Mouse (Mus musculus) testis, postnatal 10 days (tissue): ENCODE measurements around the gene Jazf1.

Experiments used
- DNase-seq: peaks from one replicate; pipeline ENCODE4 v3.0.0; 2021; ENCODE audit warnings: low spot score

Jazf1 gene

DNA sequence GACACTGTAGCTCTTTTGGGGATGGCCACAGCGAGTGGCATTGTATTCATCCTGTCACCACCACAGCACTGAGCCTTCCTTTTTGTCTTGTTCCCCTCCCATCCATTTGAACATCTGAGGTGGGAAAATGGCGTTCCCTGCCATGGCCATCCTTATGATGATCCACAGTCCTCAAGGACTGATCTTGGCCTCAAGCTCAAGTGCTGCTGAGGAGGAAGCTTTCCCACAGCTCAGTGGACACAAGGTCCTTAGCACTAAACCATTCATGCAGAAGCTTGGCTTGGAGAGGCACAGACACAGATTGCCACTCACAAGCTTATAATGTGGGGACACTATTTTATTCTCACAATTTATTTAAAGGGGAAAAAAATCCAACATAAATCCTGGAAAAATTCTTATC, 58.1 kb downstream of the Jazf1 start:
- DNase-seq = no peak

- no peak for DNase-seq
These were observed 62.4 kb downstream of the Jazf1 start for GRCm38 (mm10) chr6:53006032-53006431.

DNA sequence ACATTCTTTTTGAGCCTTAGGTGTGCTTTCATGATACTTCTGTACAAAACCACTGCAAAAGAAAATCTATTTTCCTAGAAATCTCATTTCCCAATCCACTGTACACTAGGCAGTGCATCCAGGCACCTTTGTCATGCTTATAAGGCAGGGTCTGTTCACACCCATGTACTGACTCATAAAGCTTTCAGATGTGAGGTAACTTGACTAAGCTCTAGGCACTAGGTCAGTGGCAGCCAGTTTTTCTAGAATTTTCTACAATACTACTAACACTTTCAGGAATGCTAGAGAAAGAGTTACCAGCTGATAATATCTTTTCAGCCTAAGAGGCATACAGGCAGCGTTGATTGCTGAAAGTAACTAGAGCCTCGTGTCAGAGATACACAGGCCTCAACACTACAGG, 62.9 kb downstream of the Jazf1 start:
- no peak for DNase-seq

- no peak for DNase-seq
These were observed 77.6 kb downstream of the Jazf1 start for GRCm38 (mm10) chr6:52990816-52991215.

DNA sequence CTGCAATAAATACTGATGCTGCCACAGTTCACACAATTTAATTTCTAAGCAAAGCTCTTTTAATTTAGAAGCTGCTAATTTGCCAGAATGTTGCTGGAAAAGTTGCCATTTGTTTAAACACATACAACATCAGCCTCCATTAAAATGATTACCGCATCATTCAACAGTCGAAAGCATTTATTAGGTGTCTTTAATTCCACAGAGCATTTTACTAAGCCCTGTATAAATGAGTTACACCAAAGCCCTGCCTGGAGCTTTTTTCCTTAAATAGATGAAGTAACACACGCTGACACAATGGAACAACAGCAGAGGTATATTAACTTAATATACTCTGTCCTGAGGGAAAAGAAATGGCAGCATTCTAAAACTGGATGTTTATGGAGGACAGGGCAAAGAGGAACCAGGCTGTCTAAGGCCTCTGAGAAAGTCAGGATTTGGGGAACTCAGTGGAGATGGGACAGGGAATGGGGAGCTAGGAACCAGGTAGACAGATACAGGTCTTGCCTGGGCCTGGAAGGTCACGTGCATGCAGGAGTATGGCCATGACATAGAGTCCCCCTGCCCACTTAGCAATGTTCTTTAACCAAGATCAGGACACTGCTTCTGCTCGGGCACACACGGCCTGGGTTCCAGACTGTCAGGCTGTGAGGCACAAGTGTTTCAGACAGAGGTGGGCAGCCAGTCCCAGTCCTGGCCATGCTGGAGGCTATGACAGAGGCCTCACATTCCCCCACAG, 80.4 kb downstream of the Jazf1 start:
- DNase-seq = no peak

DNA sequence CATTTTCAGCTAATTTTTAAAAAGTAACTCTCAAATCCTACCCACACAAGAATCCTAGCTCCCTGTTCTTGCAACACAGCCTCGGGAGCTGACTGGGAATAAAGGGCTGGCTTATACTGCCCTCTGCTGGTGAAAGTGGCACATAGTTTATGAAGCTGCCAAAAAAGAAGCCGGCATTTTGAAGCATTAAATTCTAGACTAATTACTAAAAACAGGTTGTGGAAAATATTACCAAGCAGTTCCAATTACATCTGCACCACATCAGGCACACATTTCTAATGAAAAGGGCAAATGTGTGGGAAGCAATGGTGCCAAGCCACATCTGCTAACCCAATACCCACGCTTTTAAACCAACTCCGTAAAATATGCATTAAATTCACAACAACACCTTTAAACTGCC, 81.0 kb downstream of the Jazf1 start:
- no peak for DNase-seq

GRCm38 (mm10) chr6:52982175-52982574, 86.3 kb downstream of the Jazf1 start:
- DNase-seq = no peak

DNA sequence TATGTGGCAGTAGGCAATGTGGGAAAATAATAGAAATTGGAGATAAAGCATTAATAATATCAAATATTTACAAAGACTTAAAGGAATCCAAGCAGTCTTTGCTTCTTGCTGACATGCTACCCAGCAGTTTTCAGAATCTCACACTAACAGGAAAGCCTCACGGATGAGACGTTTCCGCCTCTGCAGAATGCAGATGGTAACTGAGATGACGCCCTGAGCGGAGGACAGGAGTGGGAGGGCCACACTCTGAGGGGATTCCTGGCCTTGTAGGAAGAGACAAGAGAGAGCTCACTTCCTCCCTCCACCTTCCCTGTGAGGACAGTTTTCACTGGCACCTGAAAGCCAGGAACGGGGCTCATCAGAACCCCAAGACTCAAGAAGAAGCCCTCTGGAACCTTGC, 88.9 kb downstream of the Jazf1 start:
- no peak for DNase-seq

DNA sequence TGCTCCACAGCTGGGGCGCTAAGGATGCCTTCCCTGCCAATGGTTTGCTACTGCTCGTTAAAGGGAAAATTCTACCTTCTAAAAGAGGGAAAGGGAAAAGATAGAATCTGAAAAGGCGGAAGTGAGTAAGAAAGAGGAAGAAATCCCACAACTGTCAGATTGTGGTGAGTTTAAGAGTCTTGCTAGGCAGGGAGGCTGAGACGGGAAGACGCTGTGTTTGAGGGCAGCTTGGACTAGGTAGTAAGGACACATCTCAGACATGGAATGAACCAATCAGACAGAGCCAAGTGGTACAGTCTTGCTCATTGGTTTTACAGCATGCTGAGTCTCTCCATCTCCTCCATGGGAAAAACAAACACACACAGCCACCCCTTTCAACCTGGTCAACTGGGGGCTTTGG, 95.1 kb downstream of the Jazf1 start:
- DNase-seq = no peak

- DNase-seq = no peak
These were observed 96.3 kb downstream of the Jazf1 start for GRCm38 (mm10) chr6:52972138-52972537.

GRCm38 (mm10) chr6:52969717-52970261, 98.6 kb downstream of the Jazf1 start:
- peak; percentile 84 for DNase-seq

DNA sequence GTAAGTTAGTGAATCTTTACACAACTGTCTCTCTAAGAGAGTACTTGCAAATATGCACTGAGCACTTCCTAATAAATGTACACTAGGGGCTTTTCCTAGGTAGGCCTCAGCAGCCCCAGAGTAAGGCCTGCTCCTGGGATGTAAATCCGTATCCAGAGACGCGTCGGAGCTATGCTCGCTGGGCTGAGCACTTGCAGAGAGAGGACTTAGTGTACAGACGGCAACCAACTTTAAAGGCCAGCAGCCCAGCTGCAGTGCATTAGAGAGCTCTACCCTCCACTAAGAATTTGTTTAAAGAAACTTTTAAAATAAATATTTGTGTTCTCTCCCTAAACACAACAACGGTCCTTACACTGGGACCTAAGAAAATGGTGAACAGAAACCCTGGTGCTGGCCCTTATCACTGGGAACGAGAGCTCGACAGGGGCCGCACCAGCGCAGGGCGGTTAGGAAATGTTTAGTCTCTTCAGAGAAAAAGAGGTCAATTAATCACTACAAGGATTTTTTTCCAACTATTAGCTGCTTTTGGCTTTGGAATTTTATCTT, 100.0 kb downstream of the Jazf1 start:
- DNase-seq = no peak

DNA sequence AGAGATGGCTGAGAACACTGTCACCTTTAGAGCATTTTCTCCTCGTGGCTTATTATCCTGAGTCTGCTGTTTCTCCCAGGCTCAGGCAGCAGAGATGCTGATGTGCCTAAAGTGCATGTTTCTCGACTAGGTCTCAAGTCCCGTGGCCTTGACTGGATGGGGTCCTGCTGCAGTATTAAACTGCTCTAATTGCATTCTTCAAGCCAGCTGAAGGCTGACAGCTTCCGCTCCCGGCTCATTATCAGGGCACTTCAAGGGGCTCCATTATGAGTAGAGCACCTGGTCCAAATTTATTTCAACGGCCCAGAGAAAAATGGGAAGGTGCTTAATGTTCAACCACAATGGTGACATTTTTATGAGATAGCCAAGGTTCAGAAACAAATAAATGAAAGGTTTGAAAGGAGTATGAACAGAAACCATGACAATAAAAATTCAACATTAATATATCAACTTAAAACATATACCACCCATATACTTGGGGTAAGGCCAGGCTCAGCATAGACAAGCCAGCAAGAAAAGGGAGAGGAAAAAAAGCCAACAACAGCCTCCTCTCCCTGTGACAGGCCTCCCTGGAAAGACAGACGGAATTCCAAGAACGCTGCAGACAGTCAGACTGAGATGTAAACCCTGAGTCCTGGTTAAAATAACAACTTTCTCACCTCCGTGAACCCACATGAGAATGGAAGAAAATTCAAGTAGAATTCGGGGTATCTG, 100.7 kb downstream of the Jazf1 start:
- peak; percentile 35 for DNase-seq

GRCm38 (mm10) chr6:52966001-52966400, 102.4 kb downstream of the Jazf1 start:
- peak; percentile 41 for DNase-seq

DNA sequence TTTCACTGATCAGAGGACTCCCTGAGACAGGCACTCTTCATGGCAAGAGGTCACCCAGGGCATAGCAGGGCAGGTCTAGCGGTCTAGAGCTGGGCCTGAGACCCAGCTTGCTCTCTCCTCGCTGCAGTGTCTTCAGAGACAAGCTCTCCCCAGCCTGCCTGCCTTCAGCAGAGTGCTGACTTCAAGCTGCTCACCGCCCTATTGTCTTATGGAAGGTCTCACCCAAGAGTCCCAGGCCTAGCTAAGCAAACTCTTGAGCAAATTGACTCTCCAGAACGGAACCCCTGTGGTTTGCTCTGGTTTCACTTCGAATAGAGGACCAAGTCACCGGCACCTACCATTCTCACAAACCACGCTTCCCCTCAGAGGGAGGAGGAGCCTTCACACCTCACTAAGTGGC, 103.1 kb downstream of the Jazf1 start:
- DNase-seq = peak; percentile 37

DNA sequence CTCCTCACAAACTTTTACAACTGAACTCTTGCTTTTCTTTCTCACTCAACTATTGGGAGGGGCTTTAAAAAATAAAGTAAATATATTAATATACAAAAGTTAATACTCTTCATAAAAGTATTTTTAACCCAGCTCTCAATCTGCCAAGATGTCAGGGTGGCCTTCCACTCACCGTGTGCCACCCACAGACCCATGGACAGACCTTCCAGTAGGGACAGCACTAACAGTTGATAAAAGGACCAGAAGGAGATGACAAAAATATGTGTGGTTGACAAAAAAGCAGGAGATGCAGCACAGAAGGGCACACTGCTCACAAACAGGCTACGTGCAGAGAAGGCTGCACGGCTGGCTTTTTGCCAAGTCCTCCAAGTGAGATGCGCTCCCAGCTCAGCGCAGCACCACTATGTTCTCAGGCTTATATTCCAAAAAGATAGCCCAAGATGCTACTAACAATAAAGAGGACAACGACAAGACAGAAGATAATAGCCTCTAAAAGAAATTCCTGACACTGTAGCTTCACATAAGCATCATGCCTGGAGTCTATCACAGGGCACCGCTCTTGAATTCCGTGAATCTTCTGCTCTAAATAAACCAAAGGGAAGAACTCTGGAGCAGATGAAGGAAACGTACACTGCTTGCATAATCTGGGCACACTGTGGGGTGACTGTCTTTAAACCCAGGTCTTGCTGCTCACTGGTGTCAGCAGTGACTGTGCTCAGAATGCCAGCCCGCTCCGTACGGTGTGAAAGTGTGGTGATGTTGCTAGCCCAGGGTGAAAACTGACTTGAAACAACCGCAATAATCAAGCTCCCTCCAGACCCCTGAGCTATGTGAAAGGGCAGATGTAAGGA, 104.4 kb downstream of the Jazf1 start:
- peak; percentile 78 for DNase-seq

DNA sequence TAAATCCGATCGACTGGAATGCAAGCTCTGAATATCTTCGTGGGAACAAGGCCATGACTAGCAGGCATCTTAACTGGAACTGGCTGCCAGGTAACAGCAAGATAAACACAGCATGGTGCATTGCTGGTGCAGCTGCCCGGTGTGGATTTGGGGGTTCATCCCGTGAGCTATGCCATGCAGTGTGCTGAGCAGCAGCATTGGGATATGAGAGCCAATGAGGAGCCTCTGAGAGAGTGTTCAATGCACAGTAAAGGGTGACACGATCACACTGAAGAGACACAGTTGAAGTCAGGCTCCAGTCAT, 105.0 kb downstream of the Jazf1 start:
- peak; percentile 33 for DNase-seq

- DNase-seq = peak; percentile 48
These were observed 105.6 kb downstream of the Jazf1 start for GRCm38 (mm10) chr6:52962600-52963429.

DNA sequence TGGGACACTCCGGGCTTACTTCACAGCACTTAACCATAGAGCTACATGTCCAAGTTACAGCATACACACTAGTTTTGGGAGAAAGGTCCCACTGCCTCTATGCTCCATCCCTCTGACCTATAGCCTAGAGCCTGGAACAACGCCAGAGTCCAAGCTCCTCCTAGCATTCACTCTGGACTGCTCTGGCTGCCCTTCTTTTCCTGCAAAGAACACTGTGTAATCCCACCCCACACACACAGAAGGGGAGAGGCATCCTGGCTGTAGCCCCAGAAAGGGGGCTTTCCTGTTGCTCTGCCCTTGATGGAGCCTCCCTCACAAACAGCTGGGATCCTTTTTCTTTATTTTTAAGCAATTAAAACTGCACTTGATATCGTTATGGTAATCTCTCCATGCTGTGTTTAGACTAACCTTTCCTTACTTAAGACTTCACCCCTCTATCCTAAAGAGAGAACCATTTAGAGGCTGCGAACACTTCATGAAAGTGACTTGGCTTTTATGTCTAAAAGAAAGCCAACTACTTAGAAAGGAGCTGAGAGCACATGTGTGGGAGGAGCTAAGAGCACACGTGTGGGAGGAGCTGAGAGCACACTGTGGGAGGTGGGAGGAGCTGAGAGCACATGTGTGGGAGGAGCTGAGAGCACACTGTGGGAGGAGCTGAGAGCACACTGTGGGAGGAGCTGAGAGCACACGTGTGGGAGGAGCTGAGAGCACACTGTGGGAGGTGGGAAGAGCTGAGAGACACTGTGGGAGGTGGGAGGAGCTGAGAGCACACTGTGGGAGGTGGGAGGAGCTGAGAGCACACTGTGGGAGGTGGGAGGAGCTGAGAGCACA, 106.6 kb downstream of the Jazf1 start:
- peak; percentile 86 for DNase-seq

- DNase-seq = peak; percentile 88
These were observed 110.7 kb downstream of the Jazf1 start for GRCm38 (mm10) chr6:52957730-52958129.

DNA sequence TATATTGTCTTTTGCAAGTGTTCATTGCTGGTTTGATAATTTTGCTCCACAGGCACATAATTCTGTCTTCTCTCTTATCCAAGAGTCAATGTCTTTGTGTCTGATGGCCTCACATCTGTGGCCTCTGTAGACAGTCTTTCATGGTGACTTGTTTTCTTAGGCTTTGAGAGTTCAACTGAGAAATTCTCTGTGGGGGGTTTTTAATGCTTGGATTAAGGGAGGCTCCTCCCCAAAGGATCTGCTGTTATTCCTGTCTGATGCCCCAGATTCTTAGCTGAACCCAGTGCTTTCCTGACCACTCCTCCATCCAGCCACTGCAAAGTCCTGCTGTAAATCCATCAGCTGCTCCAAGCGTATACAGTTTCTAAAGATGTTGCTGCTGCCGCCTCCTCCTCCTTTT, 112.3 kb downstream of the Jazf1 start:
- DNase-seq = no peak
